Mouse (Mus musculus): ENCODE results near the gene Atp1a1. TPM values are rescaled to one million over a fixed set of nuclear protein-coding genes. Genes with fewer than 3 reads are reported as not detected.

Atp1a1 gene
- polyA plus RNA-seq (2015; fragmentation: Illumina TruSeq; extraction: RNeasy Lipid Tissue Mini Kit (QIAGEN cat#74804); ENCODE audit: low read depth, low replicate concordance): 550 TPM

DNA sequence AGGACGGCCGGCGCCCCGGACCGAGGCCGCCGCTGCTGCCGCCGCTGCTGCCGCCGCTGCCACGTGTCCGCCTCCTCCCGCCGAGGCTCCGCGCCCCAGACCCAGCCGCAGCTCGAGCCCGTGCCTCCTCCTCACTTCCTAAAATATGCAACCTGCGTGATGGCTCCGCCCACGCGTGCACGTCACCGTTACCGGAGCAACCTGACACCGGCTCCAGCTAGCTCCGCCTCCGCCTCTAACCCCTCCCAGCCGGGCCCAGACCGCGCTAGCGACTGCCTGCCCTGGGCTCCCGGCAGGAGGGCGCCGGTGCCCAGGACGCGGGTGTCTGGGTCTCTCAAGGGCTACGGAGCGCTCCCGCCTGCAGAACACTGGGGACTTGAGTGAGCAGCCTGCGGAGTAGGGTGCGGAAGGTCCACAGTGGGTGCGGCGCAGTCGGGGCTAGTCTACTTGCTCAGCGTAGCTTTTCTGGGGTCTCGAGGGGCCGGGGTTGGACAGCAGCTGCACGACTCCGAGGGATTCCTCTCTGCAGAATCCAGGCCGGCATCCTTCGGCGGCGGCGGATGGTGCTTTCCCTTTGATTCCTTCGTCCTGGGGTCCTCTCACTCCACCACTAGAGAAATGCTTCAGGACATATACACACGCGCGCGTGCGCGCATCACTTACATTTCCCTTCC, at the start of gene Atp1a1:
Atp1a1 (minus strand) TSS at position 135 of the 674 bp plus-strand sequence.

Other genes starting within 250 kb of the Atp1a1 start
- 6.4 TPM for gene Igsf3, start 227.6 kb downstream of the Atp1a1 start, polyA plus RNA-seq (2015; fragmentation: Illumina TruSeq; extraction: RNeasy Lipid Tissue Mini Kit (QIAGEN cat#74804); ENCODE audit: low read depth, low replicate concordance)
- not detected for gene Mab21l3, start 244.3 kb upstream of the Atp1a1 start, polyA plus RNA-seq (2015; fragmentation: Illumina TruSeq; extraction: RNeasy Lipid Tissue Mini Kit (QIAGEN cat#74804); ENCODE audit: low read depth, low replicate concordance)

All from brain, adult 10 weeks (tissue).